Mouse (Mus musculus): ENCODE results near the gene Prkar2b.

Prkar2b gene

DNA sequence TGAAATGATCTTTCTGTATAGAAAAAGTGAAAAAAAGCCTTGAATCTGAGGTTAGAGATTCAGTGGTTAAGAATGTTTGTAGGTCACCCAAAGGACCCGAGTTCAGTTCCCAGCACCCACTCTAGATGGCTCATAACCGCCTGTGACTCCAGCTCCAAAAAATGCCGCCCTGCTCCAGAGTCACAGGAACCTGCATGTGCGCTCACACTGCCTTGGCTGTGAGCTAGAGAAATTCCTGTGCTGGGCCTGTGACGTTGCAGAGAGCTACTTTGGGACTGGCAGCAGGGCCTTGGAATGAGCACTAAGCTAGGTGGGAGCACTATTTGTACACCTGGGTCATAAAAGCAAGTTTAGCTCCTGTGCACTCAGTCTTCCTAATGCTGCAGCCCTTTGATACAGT is 144.4 kb downstream of the Prkar2b start:
- DNase-seq, result no peak

DNA sequence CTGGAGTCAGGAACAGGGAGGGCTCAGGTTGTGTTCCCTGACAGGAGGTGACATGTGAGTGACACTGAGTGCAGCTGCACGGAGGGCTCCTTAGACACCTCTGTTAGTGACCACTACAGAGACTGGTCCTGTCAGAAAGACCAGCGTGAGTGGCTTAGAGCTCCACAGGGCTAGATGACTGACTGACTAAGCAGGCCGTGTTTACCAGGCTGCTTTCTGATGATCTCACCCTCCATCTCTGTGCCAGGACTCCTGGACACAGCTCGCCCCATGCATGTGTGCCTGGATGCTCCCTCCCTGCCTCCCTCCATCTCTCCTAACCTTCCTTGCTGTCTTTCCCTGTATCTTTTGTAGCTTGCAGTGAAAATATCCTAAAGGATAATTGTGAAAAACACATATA is 147.5 kb downstream of the Prkar2b start:
- DNase-seq, result no peak

DNA sequence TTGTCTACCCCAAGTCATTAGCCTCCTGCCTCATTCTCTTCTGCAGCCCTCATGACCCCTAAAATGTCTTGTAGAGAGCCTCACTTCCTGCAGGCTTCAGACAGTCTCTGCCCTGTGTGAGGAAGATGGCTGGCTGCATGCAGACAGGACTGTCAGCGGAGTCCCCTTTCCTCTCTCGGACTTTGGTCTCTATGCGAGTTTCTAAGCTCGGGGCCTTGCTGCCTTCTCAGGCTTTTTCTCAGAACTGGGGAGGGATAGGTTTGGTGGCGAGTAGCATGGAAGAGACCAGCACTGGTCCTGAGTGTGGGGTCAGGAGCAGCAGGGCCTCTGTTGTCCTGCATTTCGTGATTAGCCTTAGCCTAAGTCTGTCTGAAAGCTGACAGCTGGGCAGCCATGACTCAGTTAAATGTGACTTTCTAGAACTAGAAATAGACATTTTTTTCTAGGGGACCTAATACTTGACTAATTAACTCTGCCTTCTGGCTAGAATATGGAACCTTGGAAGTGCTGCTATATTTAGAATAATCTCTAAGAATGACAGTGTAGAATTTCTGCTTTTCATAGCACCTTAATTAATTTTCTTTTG is 148.0 kb downstream of the Prkar2b start:
- DNase-seq, result no peak

Data from thymus, postnatal 14 days (tissue).